Mouse (Mus musculus) forebrain, embryonic 16.5 days (tissue): ENCODE measurements around the gene Dtx3. TPM values are rescaled to one million over a fixed set of nuclear protein-coding genes. Genes with fewer than 3 reads are reported as not detected.
A peak's percentile ranks its signal among the peaks of the same experiment; 100 is the strongest.

Source experiments
- ATAC-seq: fragments of 200-750 bp; cut with Nextera tagmentation; 2 replicates; pipeline ENCODE4 v1.8.0; 2017; ENCODE audit warnings: mild to moderate bottlenecking, moderate library complexity
- H3K27ac ChIP-seq: fragments of 300-500 bp; sonication (generic); 2 replicates; pipeline ENCODE4 v1.5.1; 2014; ENCODE audit warnings: low read length, control low read depth
- H3K27me3 ChIP-seq: fragments of 300-500 bp; sonication (generic); replicated peaks from 2 replicates; pipeline ENCODE4 v1.6.1; 2014; ENCODE audit warnings: low read length; ENCODE audit not compliant: control insufficient read depth, insufficient read depth
- H3K36me3 ChIP-seq: fragments of 300-500 bp; sonication (generic); 2 replicates; pipeline ENCODE4 v1.6.1; 2014; ENCODE audit not compliant: control insufficient read depth, insufficient read depth
- H3K4me1 ChIP-seq: fragments of 300-500 bp; sonication (generic); replicated peaks from 2 replicates; pipeline ENCODE4 v1.6.1; 2014; ENCODE audit warnings: low read length; ENCODE audit not compliant: control insufficient read depth, insufficient read depth
- H3K4me2 ChIP-seq: fragments of 300-500 bp; sonication (generic); 2 replicates; pipeline ENCODE4 v1.6.1; 2014; ENCODE audit warnings: mild to moderate bottlenecking, low read length, control low read depth
- H3K4me3 ChIP-seq: fragments of 300-500 bp; sonication (generic); replicated peaks from 2 replicates; pipeline ENCODE4 v1.5.1; 2014; ENCODE audit warnings: mild to moderate bottlenecking, low read length, control low read depth
- H3K9ac ChIP-seq: fragments of 300-500 bp; sonication (generic); replicated peaks from 2 replicates; pipeline ENCODE4 v1.6.1; 2014; ENCODE audit warnings: low read depth, low read length, control low read depth
- H3K9me3 ChIP-seq: fragments of 300-500 bp; sonication (generic); 2 replicates; pipeline ENCODE4 v1.6.1; 2016; ENCODE audit warnings: low read length; ENCODE audit not compliant: control insufficient read depth
- WGBS: fragments of 180-500 bp; shearing (Covaris S2); extraction: QIAGEN DNeasy Blood & Tissue Kit; methylation state at CpG from one replicate; pipeline ENCODE4 v1.1.7; 2014; 5-methylcytosine and 5-hydroxymethylcytosine counted together
- polyA plus RNA-seq: library from polyadenylated mRNA; unstranded; fragments of >200 nt; fragmentation: Nextera tagmentation; extraction: Ambion mirVana; gene quantifications from 2 replicates; pipeline ENCODE4 v1.2.1, GENCODE M21; 2015

Gene Dtx3
- polyA plus RNA-seq, 1 experiment from 2014 or later = 224 TPM

- no peak overlapping the region for H3K27ac ChIP-seq
- 0 out of 2 replicates have a peak, but pooled peaks cover 2% of the 10 kb centered on the region for H3K36me3 ChIP-seq
- H3K9me3 ChIP-seq = no peaks in the 10 kb centered on the region
- H3K9ac ChIP-seq = peak overlapping the region; percentile 85
- WGBS = under 1% methylated on average over 25 of the region's 25 CpGs
- peaks cover 14% of the 10 kb centered on the region for H3K4me1 ChIP-seq
- H3K4me3 ChIP-seq = peak overlapping the region; percentile 91
- peak; percentile 49 for ATAC-seq
- H3K27me3 ChIP-seq = no peaks in the 10 kb centered on the region
- H3K4me2 ChIP-seq = peak overlapping the region; percentile 69
Observed at GRCm38 (mm10) chr10:127210961-127211405, 15.5 kb upstream of the Dtx3 start.

- H3K36me3 ChIP-seq = peaks cover 8% of the 10 kb centered on the region
- no peak overlapping the region for H3K4me3 ChIP-seq
- H3K27me3 ChIP-seq = no peaks in the 10 kb centered on the region
- peaks cover 14% of the 10 kb centered on the region for H3K4me1 ChIP-seq
- ATAC-seq = no peak
- H3K9ac ChIP-seq = no peak overlapping the region
- WGBS = 89% methylated on average over 13 of the region's 13 CpGs
- no peak overlapping the region for H3K27ac ChIP-seq
- H3K4me2 ChIP-seq = peak overlapping the region; percentile 69
- no peaks in the 10 kb centered on the region for H3K9me3 ChIP-seq
Observed at GRCm38 (mm10) chr10:127209928-127210570, 14.5 kb upstream of the Dtx3 start.

GRCm38 (mm10) chr10:127208921-127209320, 13.4 kb upstream of the Dtx3 start:
- H3K27me3 ChIP-seq = no peaks in the 10 kb centered on the region
- H3K9ac ChIP-seq = no peak overlapping the region
- WGBS = 85% methylated on average over 4 of the region's 4 CpGs
- peaks cover 15% of the 10 kb centered on the region for H3K36me3 ChIP-seq
- H3K4me1 ChIP-seq = peaks cover 14% of the 10 kb centered on the region
- H3K9me3 ChIP-seq = no peaks in the 10 kb centered on the region
- no peak overlapping the region for H3K27ac ChIP-seq
- no peak overlapping the region for H3K4me2 ChIP-seq
- H3K4me3 ChIP-seq = no peak overlapping the region
- no peak for ATAC-seq

GRCm38 (mm10) chr10:127205373-127205772, 9.8 kb upstream of the Dtx3 start:
- no peak overlapping the region for H3K4me2 ChIP-seq
- peaks cover 4% of the 10 kb centered on the region for H3K4me1 ChIP-seq
- ATAC-seq = no peak
- H3K36me3 ChIP-seq = peaks cover 24% of the 10 kb centered on the region
- no peak overlapping the region for H3K27ac ChIP-seq
- H3K27me3 ChIP-seq = no peaks in the 10 kb centered on the region
- H3K9ac ChIP-seq = no peak overlapping the region
- 93% methylated on average over 10 of the region's 10 CpGs for WGBS
- H3K9me3 ChIP-seq = no peaks in the 10 kb centered on the region
- H3K4me3 ChIP-seq = no peak overlapping the region

GRCm38 (mm10) chr10:127204589-127204988, 9.1 kb upstream of the Dtx3 start:
- Histone ChIP-seq H3K4me2 (no peak overlapping the region), H3K27ac (no peak overlapping the region), H3K36me3 (peaks cover 26% of the 10 kb centered on the region), H3K9ac (no peak overlapping the region), H3K4me3 (no peak overlapping the region), H3K9me3 (no peaks in the 10 kb centered on the region), H3K4me1 (no peaks in the 10 kb centered on the region), H3K27me3 (no peaks in the 10 kb centered on the region)
- 93% methylated on average over 5 of the region's 5 CpGs for WGBS
- ATAC-seq = no peak

GRCm38 (mm10) chr10:127203106-127203505, 7.6 kb upstream of the Dtx3 start:
- no peak for ATAC-seq
- 92% methylated on average over 3 of the region's 3 CpGs for whole genome bisulfite sequencing
- Histone ChIP-seq H3K4me1 (no peaks in the 10 kb centered on the region), H3K27me3 (no peaks in the 10 kb centered on the region), H3K27ac (no peak overlapping the region), H3K4me2 (no peak overlapping the region), H3K4me3 (no peak overlapping the region), H3K9me3 (no peaks in the 10 kb centered on the region), H3K36me3 (peaks cover 27% of the 10 kb centered on the region), H3K9ac (no peak overlapping the region)

- Histone ChIP-seq H3K9ac (no peak overlapping the region), H3K4me2 (no peak overlapping the region), H3K9me3 (no peaks in the 10 kb centered on the region), H3K4me3 (no peak overlapping the region), H3K4me1 (peaks cover 8% of the 10 kb centered on the region), H3K27me3 (no peaks in the 10 kb centered on the region), H3K27ac (no peak overlapping the region), H3K36me3 (peaks cover 24% of the 10 kb centered on the region)
- ATAC-seq = no peak
- 89% methylated on average over 8 of the region's 8 CpGs for WGBS
Observed at GRCm38 (mm10) chr10:127200279-127200678, 4.8 kb upstream of the Dtx3 start.

- Histone ChIP-seq H3K27me3 (no peaks in the 10 kb centered on the region), H3K9me3 (no peaks in the 10 kb centered on the region), H3K27ac (no peak overlapping the region), H3K4me3 (no peak overlapping the region), H3K4me2 (no peak overlapping the region), H3K9ac (no peak overlapping the region), H3K4me1 (peaks cover 14% of the 10 kb centered on the region), H3K36me3 (peaks cover 17% of the 10 kb centered on the region)
- no peak for ATAC-seq
- WGBS = 85% methylated on average over 11 of the region's 11 CpGs
Observed at GRCm38 (mm10) chr10:127199474-127199873, 3.9 kb upstream of the Dtx3 start.

GRCm38 (mm10) chr10:127199068-127199467, 3.5 kb upstream of the Dtx3 start:
- H3K36me3 ChIP-seq = peaks cover 17% of the 10 kb centered on the region

GRCm38 (mm10) chr10:127198492-127198891, 3.0 kb upstream of the Dtx3 start:
- Histone ChIP-seq H3K36me3 (peaks cover 13% of the 10 kb centered on the region), H3K27ac (no peak overlapping the region), H3K4me2 (no peak overlapping the region), H3K9ac (no peak overlapping the region), H3K27me3 (no peaks in the 10 kb centered on the region), H3K9me3 (no peaks in the 10 kb centered on the region), H3K4me3 (no peak overlapping the region), H3K4me1 (peaks cover 18% of the 10 kb centered on the region)
- no peak for ATAC-seq
- 76% methylated on average over 2 of the region's 2 CpGs for WGBS

More at GRCm38 (mm10) chr10:127199068-127199467, 3.5 kb upstream of the Dtx3 start:
- Histone ChIP-seq H3K27me3 (no peaks in the 10 kb centered on the region), H3K9ac (no peak overlapping the region), H3K4me1 (peaks cover 18% of the 10 kb centered on the region), H3K4me2 (no peak overlapping the region), H3K9me3 (no peaks in the 10 kb centered on the region), H3K27ac (no peak overlapping the region), H3K4me3 (no peak overlapping the region)
- 62% methylated on average over 5 of the region's 5 CpGs for WGBS
- no peak for ATAC-seq
